Mouse (Mus musculus) mammary gland, adult 2 months (tissue): Measurements from ENCODE around the gene Ap2m1. TPM values are rescaled to one million over a fixed set of nuclear protein-coding genes. Genes with fewer than 3 reads are reported as not detected.

Experiments
- polyA plus RNA-seq: library from polyadenylated mRNA; depleted of rRNA; stranded (reverse); fragments of >200 nt; gene quantifications from 2 replicates; pipeline ENCODE4 v1.2.3, GENCODE M21; 2012; ENCODE audit warnings: low replicate concordance; rRNA removed

Gene Ap2m1
- 358 and 433 TPM in 2 replicates for polyA plus RNA-seq

DNA sequence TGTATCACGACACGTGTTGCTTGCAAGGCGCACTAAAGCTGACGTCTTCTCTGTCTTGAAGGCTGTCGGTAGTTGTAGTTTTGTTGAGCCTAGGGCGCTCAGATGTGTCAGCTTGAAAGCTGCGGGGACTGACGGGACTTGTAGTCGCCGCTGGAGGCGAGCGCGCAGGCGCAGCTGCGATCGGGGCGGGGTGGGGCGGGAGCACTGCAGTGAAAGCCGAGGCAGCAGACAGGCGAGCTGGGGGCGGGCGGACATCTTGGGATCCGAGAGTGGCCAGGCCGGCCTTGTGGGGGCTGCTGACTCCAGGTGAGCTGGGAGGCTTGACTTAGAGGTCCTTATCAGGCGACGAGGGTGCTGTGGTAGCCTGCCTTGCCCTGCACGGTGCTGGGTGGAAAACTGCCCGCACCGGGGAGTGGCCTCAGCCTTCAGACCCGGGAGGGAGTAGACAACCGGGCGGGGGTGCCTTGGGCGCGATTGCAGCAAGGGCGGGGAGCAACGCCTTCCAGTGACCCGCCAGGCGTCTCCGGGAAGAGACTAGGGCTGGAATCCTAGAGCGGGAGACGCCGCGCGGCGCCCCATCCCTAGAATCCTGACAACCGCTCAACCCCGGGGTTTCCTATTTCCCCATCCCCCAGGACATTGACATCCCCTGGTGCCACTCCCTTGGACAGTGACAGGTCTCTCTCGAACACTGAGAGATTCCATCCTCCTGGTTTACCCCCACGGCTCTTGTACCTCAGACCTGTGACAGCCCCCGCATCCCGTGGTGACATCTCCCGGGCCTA is at the start of gene Ap2m1:
TSS of gene Ap2m1 (plus strand) at position 183 of the 785 bp plus-strand sequence.

DNA sequence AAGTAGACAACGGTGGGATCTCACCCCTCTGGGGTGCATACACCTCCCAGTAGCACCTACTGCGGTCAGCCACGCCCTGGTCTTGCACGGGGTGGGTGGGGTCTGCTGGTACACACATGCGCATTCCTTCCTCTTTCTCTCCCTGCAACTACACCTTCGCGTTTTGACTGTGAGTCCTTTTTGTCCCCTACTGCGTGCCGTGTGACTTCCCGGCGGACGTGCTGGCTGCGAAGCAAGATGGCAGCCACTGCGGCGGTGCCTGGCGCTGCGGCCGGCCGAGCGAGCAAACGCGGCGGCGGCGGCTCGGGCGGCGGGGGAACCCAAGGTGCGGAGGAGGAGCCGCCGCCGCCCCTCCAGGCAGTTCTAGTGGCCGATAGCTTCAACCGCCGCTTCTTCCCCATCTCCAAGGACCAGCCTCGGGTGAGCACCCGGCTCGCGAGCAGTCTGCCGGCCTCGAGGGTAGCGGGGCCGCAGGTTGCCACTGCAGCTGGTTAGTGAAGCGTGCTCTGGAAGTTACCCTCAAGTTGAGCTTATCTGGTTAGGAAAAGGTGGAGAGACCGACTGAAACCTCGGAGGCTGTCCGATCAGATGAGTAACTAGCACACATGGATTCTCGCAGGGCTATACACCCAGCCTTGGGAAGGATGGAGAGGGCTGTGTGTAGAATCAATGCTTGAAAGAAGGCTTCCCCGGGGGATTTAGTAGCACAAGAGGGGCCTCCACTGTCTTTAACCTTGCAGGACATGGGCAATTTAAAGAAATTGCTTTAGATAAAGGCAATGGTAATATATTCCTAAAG is 36.4 kb upstream of the Ap2m1 start, which contains the start of gene Eif2b5:
TSS of gene Eif2b5 (plus strand) at position 141 of the 799 bp plus-strand sequence.

DNA sequence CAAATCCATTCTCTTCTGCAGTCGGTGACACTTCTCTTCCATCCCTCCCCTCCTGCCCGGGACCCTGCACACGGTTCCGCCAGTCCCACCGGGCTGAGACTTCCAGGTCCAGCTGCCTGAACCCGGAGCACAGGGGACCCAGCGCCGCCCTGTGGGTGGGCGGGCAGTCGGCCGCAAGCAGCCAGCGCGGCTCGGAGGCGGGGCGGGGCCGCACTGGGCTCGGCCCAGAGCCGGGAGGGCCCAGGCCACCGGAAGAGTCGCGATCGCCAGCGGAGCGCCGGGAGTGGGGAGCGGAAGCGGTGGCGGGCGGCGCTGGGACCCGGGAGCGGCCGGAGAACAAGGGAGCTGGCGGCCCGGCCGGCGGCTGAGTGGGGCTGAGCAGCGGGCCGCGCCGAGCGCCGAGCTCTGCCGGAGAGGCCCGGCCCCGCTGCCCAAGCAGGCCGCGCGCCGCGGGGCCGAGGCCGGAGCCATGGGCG is 18.5 kb upstream of the Ap2m1 start, which contains the start of gene Dvl3:
TSS of gene Dvl3 (plus strand) at position 257 of the 476 bp plus-strand sequence.

DNA sequence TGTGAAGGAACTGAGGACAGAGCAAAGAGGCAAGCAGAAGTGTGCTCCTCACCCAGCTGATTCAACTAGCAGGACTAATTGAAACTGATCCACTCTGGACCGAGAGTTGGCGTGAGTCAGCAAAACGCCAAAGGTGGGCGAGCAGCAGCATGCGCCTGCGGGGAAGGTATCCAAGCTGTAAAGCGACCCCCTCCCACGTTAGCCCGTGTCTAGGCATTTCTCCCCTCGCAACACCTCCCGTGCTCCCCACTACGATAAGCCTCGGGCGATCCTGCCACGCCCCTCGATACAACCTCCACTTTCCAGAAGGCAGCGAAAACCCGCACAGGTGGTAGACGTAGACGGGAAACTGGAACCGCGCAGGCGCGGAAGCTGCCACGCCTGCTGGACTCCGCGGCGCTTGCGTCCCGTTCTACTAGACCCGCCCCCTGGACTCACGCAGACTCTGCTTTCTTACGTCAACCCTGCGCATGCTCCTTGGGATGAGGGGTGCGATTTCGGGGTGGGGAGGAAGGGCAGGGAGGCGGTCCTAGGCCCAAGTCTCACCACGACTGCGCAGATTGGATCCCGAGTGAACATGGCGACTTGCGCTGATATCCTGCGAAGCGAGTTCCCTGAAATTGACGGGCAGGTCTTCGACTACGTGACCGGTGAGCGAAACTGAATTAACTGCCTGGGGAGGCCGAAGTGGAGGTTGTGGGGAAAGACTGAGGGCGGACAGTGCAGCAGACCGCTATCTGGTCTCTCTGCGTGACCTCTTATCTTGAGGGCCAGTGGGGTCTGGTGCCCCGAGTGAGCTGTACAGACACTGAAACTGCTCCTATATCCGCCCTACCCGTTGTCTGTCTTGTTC is 13.0 kb downstream of the Ap2m1 start, which contains the start of gene Abcf3:
TSS of gene Abcf3 (plus strand) at position 482 of the 853 bp plus-strand sequence.

DNA sequence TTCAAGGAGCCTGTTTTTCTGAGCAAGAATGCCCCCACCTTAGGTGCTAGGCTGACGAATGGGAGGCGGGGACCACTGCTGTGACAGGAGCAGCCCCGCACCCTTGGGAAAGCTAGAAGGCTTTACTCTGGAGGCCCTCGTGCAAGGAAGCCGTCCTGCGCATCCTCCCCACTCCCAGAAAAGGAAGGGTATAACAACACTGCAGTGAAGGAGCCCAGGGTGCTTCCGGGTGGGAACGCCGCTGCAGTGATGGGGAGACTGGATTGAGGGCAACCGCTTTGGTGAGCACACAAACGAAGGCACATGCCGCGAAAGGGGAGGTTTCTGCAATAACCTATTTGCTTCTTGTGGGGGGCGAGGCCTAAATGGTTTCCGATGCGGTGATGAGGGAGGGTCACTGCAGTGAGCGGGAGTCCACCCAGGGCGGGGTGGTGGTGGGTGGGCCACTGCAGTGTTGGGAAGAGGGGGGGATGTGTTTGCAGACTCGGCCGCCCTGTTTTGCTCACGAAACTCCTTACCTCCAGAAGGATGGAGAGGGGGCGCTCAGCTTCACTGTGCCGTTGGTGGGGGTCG is 54.2 kb downstream of the Ap2m1 start, which contains the start of gene Vwa5b2:
TSS of gene Vwa5b2 (plus strand) at position 106 of the 573 bp plus-strand sequence.

Other genes starting within 250 kb of the Ap2m1 start
- gene Parl, start 233.1 kb upstream of the Ap2m1 start, polyA plus RNA-seq, result 25.2 and 76.9 TPM in 2 replicates
- 3.3 and 4.3 TPM in 2 replicates for gene Cyp2ab1, start 210.1 kb upstream of the Ap2m1 start, polyA plus RNA-seq
- 73.3 and 146 TPM in 2 replicates for gene Abcc5, start 109.1 kb upstream of the Ap2m1 start, polyA plus RNA-seq
- 21.0 and 31.7 TPM in 2 replicates for gene Eif2b5, start 36.7 kb upstream of the Ap2m1 start, polyA plus RNA-seq
- 28.1 and 40.9 TPM in 2 replicates for gene Dvl3, start 18.5 kb upstream of the Ap2m1 start, polyA plus RNA-seq
- 36.3 and 59.9 TPM in 2 replicates for gene Abcf3, start 13.1 kb downstream of the Ap2m1 start, polyA plus RNA-seq
- gene Vwa5b2, start 54.0 kb downstream of the Ap2m1 start, polyA plus RNA-seq, result 0.07 and 0.08 TPM in 2 replicates
- 11.1 and 19.6 TPM in 2 replicates for gene Eef1akmt4, start 76.1 kb downstream of the Ap2m1 start, polyA plus RNA-seq
- 0.11 TPM in 1 of 2 replicates, not detected in the other for gene Gm49333, start 76.1 kb downstream of the Ap2m1 start, polyA plus RNA-seq
- 21.7 and 34.6 TPM in 2 replicates for gene Alg3, start 76.3 kb downstream of the Ap2m1 start, polyA plus RNA-seq
- gene Camk2n2, start 85.8 kb downstream of the Ap2m1 start, polyA plus RNA-seq, result 3.1 and 3.8 TPM in 2 replicates
- 0.39 and 0.80 TPM in 2 replicates for gene Ece2, start 94.3 kb downstream of the Ap2m1 start, polyA plus RNA-seq
- 56.1 and 124 TPM in 2 replicates for gene Psmd2, start 116.2 kb downstream of the Ap2m1 start, polyA plus RNA-seq
- gene Eif4g1, start 132.8 kb downstream of the Ap2m1 start, polyA plus RNA-seq, result 561 and 704 TPM in 2 replicates
- 12.4 and 13.4 TPM in 2 replicates for gene Fam131a, start 157.8 kb downstream of the Ap2m1 start, polyA plus RNA-seq
- 8.1 and 18.2 TPM in 2 replicates for gene Polr2h, start 182.2 kb downstream of the Ap2m1 start, polyA plus RNA-seq
- gene Clcn2, start 182.3 kb downstream of the Ap2m1 start, polyA plus RNA-seq, result 19.8 and 20.9 TPM in 2 replicates
- gene Chrd, start 197.6 kb downstream of the Ap2m1 start, polyA plus RNA-seq, result 15.3 and 17.7 TPM in 2 replicates
- gene Thpo, start 199.0 kb downstream of the Ap2m1 start, polyA plus RNA-seq, result 3.8 and 7.6 TPM in 2 replicates